Mouse (Mus musculus) olfactory bulb, adult 2 months (tissue): ENCODE measurements at regions not wholly inside any gene's neighbourhood (a gene's known extent, or its start where the extent isn't known, plus 50 kb on each side); places are given as distances from the start of the nearest gene placed in this dataset.

Source experiments
- CTCF ChIP-seq: fragments of 200-500 bp; IDR thresholded peaks from 2 replicates; pipeline ENCODE4 v1.5.1; 2012; ENCODE audit warnings: low read depth, mild to moderate bottlenecking, low read length, moderate library complexity; ENCODE audit not compliant: insufficient read depth
- POLR2A ChIP-seq: fragments of 200-500 bp; IDR thresholded peaks from 2 replicates; pipeline ENCODE4 v1.6.1; 2012; ENCODE audit warnings: mild to moderate bottlenecking, low read depth, low read length, moderate library complexity; ENCODE audit not compliant: insufficient read depth

- no peak for TF ChIP-seq CTCF
- no peak for TF ChIP-seq POLR2A
These were observed 126.5 kb upstream of the Meis1 start for GRCm38 (mm10) chr11:19145263-19145662.
